Mouse (Mus musculus) CH12.LX (cell line): ENCODE results near the gene Gm10961. TPM values are rescaled to one million over a fixed set of nuclear protein-coding genes. Genes with fewer than 3 reads are reported as not detected.

ENCODE experiments used
- DNase-seq: peaks from one replicate; pipeline ENCODE4 v3.0.0-alpha.2; 2013; ENCODE audit errors: extremely low read depth
- H3K27ac ChIP-seq: 2 replicates; pipeline ENCODE4 v1.5.1; 2012; ENCODE audit warnings: low read depth, mild to moderate bottlenecking, control low read depth, moderate library complexity; ENCODE audit not compliant: insufficient read depth
- H3K27me3 ChIP-seq: replicated peaks from 2 replicates; pipeline ENCODE3; 2012; ENCODE audit warnings: inconsistent platforms
- H3K36me3 ChIP-seq, 2 experiments: replicated peaks in 1 of 2; 2 replicates each; pipeline versions ENCODE3 to v1.6.1; 2012; ENCODE audit warnings: inconsistent platforms in 1 of 2, low read length in 1 of 2, mild to moderate bottlenecking in 1 of 2, mixed read lengths in 1 of 2, moderate library complexity in 1 of 2; ENCODE audit not compliant: control insufficient read depth in 1 of 2, insufficient read depth in 1 of 2
- H3K4me1 ChIP-seq, 2 experiments: 2 replicates each; pipeline ENCODE4 v1.6.1; 2012; ENCODE audit warnings: inconsistent platforms in 1 of 2, moderate library complexity in 1 of 2; ENCODE audit not compliant: insufficient read depth in 2 of 2, control insufficient read depth in 1 of 2
- H3K4me2 ChIP-seq: 2 replicates; pipeline ENCODE4 v1.6.1; 2012; ENCODE audit warnings: low read depth, mild to moderate bottlenecking, control low read depth; ENCODE audit not compliant: poor library complexity, insufficient read depth, severe bottlenecking
- H3K4me3 ChIP-seq, 3 experiments: fragments of 150-350 bp in 1 of 3; sonication (generic) in 1 of 3; replicated peaks in 1 of 3; 2 replicates each; pipeline versions ENCODE3 to v1.5.1; 2011 to 2012; ENCODE audit warnings: low read depth in 2 of 3, low read length in 2 of 3, mild to moderate bottlenecking in 2 of 3, moderate library complexity in 2 of 3, control low read depth in 1 of 3, improper control_type of control experiment in 1 of 3, inconsistent platforms in 1 of 3, mixed read lengths in 1 of 3; ENCODE audit not compliant: poor library complexity in 1 of 3
- H3K79me2 ChIP-seq: replicated peaks from 2 replicates; pipeline ENCODE4 v1.6.1; 2012; ENCODE audit warnings: mild to moderate bottlenecking, moderate library complexity; ENCODE audit not compliant: control insufficient read depth, poor library complexity, insufficient read depth, severe bottlenecking; ENCODE audit errors: extremely low read depth
- H3K9ac ChIP-seq: 2 replicates; pipeline ENCODE4 v1.6.1; 2012; ENCODE audit warnings: low read depth, mild to moderate bottlenecking, control low read depth, moderate library complexity; ENCODE audit not compliant: insufficient read depth
- H3K9me3 ChIP-seq: replicated peaks from 2 replicates; pipeline ENCODE3; 2012; ENCODE audit warnings: low read length, inconsistent platforms, mixed read lengths
- CHD1 ChIP-seq: IDR thresholded peaks from 2 replicates; pipeline ENCODE4 v1.6.1; 2012; ENCODE audit warnings: low read depth, low read length, improper control_type of control experiment, inconsistent platforms
- ETS1 ChIP-seq: conservative IDR thresholded peaks from 2 replicates; pipeline ENCODE4 v1.6.1; 2012; ENCODE audit warnings: low read depth, mild to moderate bottlenecking, inconsistent platforms, low read length, improper control_type of control experiment, moderate library complexity
- IRF4 ChIP-seq: IDR thresholded peaks from 2 replicates; pipeline ENCODE4 v1.6.1; 2014; ENCODE audit warnings: low read depth, mild to moderate bottlenecking, inconsistent platforms, low read length, improper control_type of control experiment
- JUN ChIP-seq: IDR thresholded peaks from 2 replicates; pipeline ENCODE4 v1.6.1; 2011; ENCODE audit warnings: low read depth, mild to moderate bottlenecking, low read length, improper control_type of control experiment, moderate library complexity; ENCODE audit not compliant: insufficient read depth
- JUND ChIP-seq: conservative IDR thresholded peaks from 2 replicates; pipeline ENCODE4 v1.6.1; 2011; ENCODE audit warnings: low read depth, low read length, improper control_type of control experiment
- MEF2A ChIP-seq: IDR thresholded peaks from 2 replicates; pipeline ENCODE4 v1.6.1; 2014; ENCODE audit warnings: low read depth, mild to moderate bottlenecking, inconsistent platforms, low read length, improper control_type of control experiment, borderline replicate concordance
- MXI1 ChIP-seq: IDR thresholded peaks from 2 replicates; pipeline ENCODE4 v1.6.1; 2011; ENCODE audit warnings: mild to moderate bottlenecking, low read depth, low read length, improper control_type of control experiment
- MYC ChIP-seq: IDR thresholded peaks from 2 replicates; pipeline ENCODE4 v1.6.1; 2011; ENCODE audit warnings: low read depth, mild to moderate bottlenecking, improper control_type of control experiment, low read length
- POLR2A ChIP-seq: IDR thresholded peaks from 2 replicates; pipeline ENCODE4 v1.6.1; 2011; ENCODE audit warnings: low read depth, mild to moderate bottlenecking, improper control_type of control experiment, low read length
- RAD21 ChIP-seq: IDR thresholded peaks from 2 replicates; pipeline ENCODE4 v1.6.1; 2011; ENCODE audit warnings: low read depth, mild to moderate bottlenecking, low read length, improper control_type of control experiment, moderate library complexity
- RCOR1 ChIP-seq: conservative IDR thresholded peaks from 2 replicates; pipeline ENCODE4 v1.6.1; 2012; ENCODE audit warnings: low read depth, mild to moderate bottlenecking, inconsistent platforms, low read length, improper control_type of control experiment
- SIN3A ChIP-seq: IDR thresholded peaks from 2 replicates; pipeline ENCODE4 v1.6.1; 2012; ENCODE audit warnings: low read length, improper control_type of control experiment, inconsistent platforms
- SMC3 ChIP-seq: IDR thresholded peaks from 2 replicates; pipeline ENCODE4 v1.6.1; 2011; ENCODE audit warnings: low read depth, low read length, improper control_type of control experiment
- TCF12 ChIP-seq: IDR thresholded peaks from 2 replicates; pipeline ENCODE4 v1.6.1; 2014; ENCODE audit warnings: low read depth, mild to moderate bottlenecking, inconsistent platforms, low read length, improper control_type of control experiment
- USF1 ChIP-seq: IDR thresholded peaks from 2 replicates; pipeline ENCODE4 v1.6.1; 2014; ENCODE audit warnings: low read depth, mild to moderate bottlenecking, inconsistent platforms, low read length, improper control_type of control experiment
- dilution Hi-C: fragments of 300-500 bp; cut with MboI; formaldehyde crosslinking; loops from 2 replicates; pipeline ENCODE4 v1.14.3; 2020; ENCODE audit warnings: low sequenced_read_pairs; ENCODE audit not compliant: extremely low pct_unique_long_range_greater_than_20kb, extremely low pct_ligation_motif_present
- in situ Hi-C: fragments of 300-500 bp; cut with MboI; formaldehyde crosslinking; loops from 3 replicates; pipeline ENCODE4 v1.14.3; 2019; ENCODE audit warnings: low sequenced_read_pairs, low pct_ligation_motif_present, low pct_unique_long_range_greater_than_20kb, mixed read lengths
- polyA plus RNA-seq: library from polyadenylated mRNA; unstranded; fragments of >175 nt; gene quantifications from 2 replicates; pipeline ENCODE4 v1.2.1, GENCODE M21; 2012; ENCODE audit warnings: low read depth; ENCODE audit not compliant: insufficient read length
- total RNA-seq, 2 experiments: library from RNA; depleted of rRNA; stranded (reverse); fragments of 300-350 nt in 1 of 2; fragments of >200 nt in 1 of 2; gene quantifications; 2 replicates each; pipeline ENCODE4 v1.2.3; 2012 to 2014

The Gm10961 gene
- total and polyA plus RNA-seq, 3 experiments: not detected

- no peak overlapping the region for H3K27ac ChIP-seq
- TF ChIP-seq USF1: no peak
- TF ChIP-seq JUND: no peak
- no peak for TF ChIP-seq SMC3
- TF ChIP-seq, all 38 proteins: peak for 0
- Histone ChIP-seq H3K4me2 (no peak overlapping the region), H3K9ac (no peak overlapping the region), H3K79me2 (no peaks in the 10 kb centered on the region), H3K4me1 (peaks cover 6 to 30% of the 10 kb centered on the region in 2 experiments; a peak in 3 of 4 replicates), H3K9me3 (no peaks in the 10 kb centered on the region), H3K36me3 (peaks cover 54 to 78% of the 10 kb centered on the region in 2 experiments), H3K4me3 (no peak overlapping the region), H3K27me3 (no peaks in the 10 kb centered on the region)
- in situ Hi-C loops (no loop called here), dilution Hi-C loops (no loop called here)
- DNase-seq: no peak
These were observed 4.4 kb upstream of the Gm10961 start for GRCm38 (mm10) chr3:107626751-107627150.

GRCm38 (mm10) chr3:107627641-107628040, 3.5 kb upstream of the Gm10961 start:
- no peak overlapping the region for H3K27ac ChIP-seq
- no peaks in the 10 kb centered on the region for H3K27me3 ChIP-seq
- in situ Hi-C loops (no loop called here), dilution Hi-C loops (no loop called here)
- H3K9me3 ChIP-seq: no peaks in the 10 kb centered on the region
- no peaks in the 10 kb centered on the region for H3K79me2 ChIP-seq
- no peak for TF ChIP-seq CHD1
- no peak for TF ChIP-seq SIN3A
- no peak for TF ChIP-seq SMC3
- TF ChIP-seq IRF4: no peak
- TF ChIP-seq MYC: no peak
- no peak for TF ChIP-seq ETS1
- no peak for TF ChIP-seq POLR2A
- TF ChIP-seq RCOR1: no peak
- no peak for TF ChIP-seq MXI1
- H3K4me3 ChIP-seq: no peak overlapping the region
- H3K4me2 ChIP-seq: no peak overlapping the region
- H3K9ac ChIP-seq: no peak overlapping the region
- peaks cover 6 to 30% of the 10 kb centered on the region in 2 experiments; a peak in 3 of 4 replicates for H3K4me1 ChIP-seq
- peaks cover 50 to 69% of the 10 kb centered on the region in 2 experiments for H3K36me3 ChIP-seq
- DNase-seq: no peak

GRCm38 (mm10) chr3:107628551-107628950, 2.6 kb upstream of the Gm10961 start:
- TF ChIP-seq CHD1 (no peak), MEF2A (no peak), JUN (no peak), TCF12 (no peak), RAD21 (no peak)
- Histone ChIP-seq H3K4me2 (no peak overlapping the region), H3K27me3 (no peaks in the 10 kb centered on the region), H3K36me3 (peaks cover 42 to 60% of the 10 kb centered on the region in 2 experiments), H3K79me2 (no peaks in the 10 kb centered on the region), H3K9me3 (no peaks in the 10 kb centered on the region), H3K4me1 (peaks cover 6 to 30% of the 10 kb centered on the region in 2 experiments; a peak in 3 of 4 replicates), H3K9ac (no peak overlapping the region), H3K27ac (no peak overlapping the region), H3K4me3 (no peak overlapping the region)
- in situ Hi-C loops (no loop called here), dilution Hi-C loops (no loop called here)
- no peak for DNase-seq
